Mouse (Mus musculus) cerebellum, postnatal 4 days (tissue): ENCODE measurements around the gene Ebf1.

Experiments
- DNase-seq, 2 experiments: peaks; one replicate each; pipeline ENCODE4 v3.0.0; 2022; ENCODE audit warnings: low spot score in 2 of 2, mixed read lengths in 1 of 2

The Ebf1 gene

GRCm38 (mm10) chr11:44738046-44738445 lies 120.9 kb downstream of the Ebf1 start:
- DNase-seq = no peak

GRCm38 (mm10) chr11:44738820-44739219 lies 121.7 kb downstream of the Ebf1 start:
- DNase-seq = peak in 1 of 2 experiments; percentile 27

DNA sequence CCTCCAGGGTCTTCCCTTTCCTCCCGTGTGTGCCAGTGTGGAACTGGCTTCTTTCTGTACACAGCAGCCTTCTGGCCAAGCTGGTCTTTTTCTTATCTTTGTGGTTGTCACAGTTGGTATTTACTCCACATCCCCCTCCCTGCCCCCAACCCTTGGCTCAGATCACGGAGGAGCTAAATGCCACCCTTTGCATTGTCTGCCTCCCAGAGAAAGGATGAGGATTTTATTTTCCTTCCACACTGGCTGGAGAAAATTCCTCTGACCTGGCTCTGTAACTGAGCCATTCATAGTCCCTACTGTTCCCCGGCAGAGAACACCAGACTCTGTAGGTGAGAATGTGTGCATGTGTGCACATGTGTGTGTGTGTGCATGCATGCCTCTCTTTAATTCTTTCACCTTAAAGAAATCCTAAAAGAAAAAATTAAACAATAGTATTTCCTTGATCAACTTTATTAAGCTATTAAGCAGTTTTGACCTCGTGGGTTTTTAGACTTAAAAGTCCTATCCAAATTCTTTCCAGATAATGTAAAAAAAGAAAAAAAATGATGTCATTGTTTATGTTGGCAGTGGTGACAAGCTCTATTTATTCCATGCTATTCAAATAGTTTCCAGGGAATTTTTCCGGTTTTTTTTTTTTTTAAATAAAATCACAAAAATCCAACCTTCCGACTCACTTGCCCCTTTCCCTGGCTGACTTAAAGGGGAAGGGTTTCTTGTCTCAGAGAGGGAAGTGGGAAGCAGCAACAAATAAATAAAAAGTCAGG lies 123.3 kb downstream of the Ebf1 start:
- peak in 1 of 2 experiments; percentile 10 for DNase-seq

DNA sequence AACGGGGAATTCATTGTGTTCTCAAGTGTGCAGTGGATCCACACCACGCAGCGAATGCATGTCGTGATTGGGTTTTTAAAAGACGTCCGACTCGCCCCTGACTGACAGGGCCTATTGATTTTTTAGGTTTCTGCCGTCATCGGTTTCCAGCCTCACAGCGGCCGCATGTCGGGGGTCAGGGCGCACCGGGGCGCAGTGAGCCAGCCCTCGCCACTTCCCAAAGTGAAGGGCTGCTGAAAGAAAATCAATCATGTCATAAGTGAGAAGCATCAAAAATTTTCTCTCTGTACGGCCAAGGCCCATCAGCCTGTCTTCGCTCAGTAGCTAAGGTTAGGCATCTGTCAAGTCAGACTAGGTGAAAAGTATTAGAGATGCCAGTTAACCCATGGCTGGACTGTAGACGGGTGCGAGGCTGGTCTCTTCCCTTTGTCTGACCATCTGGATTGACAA lies 124.0 kb downstream of the Ebf1 start:
- DNase-seq = peak in 1 of 2 experiments; percentile 5

GRCm38 (mm10) chr11:44744446-44744845 lies 127.3 kb downstream of the Ebf1 start:
- no peak for DNase-seq

GRCm38 (mm10) chr11:44745946-44746345 lies 128.8 kb downstream of the Ebf1 start:
- DNase-seq = no peak

DNA sequence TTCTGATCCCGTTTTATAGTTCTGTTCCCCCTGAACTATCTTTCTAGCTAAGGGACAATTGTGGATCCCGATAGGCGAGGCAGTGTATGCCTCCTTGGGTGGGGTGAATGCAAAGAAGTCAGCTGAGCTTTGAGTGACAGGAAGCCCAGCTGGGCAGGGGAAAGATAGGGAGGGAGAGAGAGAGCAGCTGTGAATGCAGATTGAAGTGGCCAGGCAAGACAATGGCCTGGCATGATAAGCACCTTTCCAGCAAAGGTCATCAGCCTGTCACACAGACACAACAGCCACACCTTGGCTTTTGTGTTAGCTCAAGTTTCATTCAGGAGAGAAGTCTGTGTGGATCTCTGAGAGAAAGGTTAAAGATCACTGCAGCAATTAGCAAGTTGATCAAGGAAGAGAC lies 129.6 kb downstream of the Ebf1 start:
- DNase-seq = no peak

GRCm38 (mm10) chr11:44749309-44749708 lies 132.2 kb downstream of the Ebf1 start:
- DNase-seq = no peak

DNA sequence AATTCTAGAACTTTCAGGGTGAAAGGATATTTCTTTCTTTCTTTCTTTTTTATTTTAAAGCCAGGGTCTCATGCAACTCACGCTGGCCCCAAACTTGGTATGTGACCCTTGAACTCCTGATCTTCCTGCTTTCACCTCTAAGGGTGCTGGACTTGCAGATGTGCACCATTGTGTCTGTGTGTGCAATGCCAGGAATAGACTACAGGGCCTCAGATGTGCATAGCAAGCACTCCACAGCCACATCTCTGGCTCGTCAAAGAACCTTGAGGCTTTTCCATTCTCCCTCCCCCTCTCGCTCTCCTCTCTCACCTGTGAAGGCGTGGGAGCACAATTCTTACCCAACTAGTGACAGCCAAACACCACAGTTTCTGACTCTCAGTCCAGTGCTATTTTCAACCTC lies 137.2 kb downstream of the Ebf1 start:
- no peak for DNase-seq

- DNase-seq = no peak
Measured at GRCm38 (mm10) chr11:44756321-44756720, 139.2 kb downstream of the Ebf1 start.

GRCm38 (mm10) chr11:44758857-44759256 lies 141.7 kb downstream of the Ebf1 start:
- DNase-seq = no peak

DNA sequence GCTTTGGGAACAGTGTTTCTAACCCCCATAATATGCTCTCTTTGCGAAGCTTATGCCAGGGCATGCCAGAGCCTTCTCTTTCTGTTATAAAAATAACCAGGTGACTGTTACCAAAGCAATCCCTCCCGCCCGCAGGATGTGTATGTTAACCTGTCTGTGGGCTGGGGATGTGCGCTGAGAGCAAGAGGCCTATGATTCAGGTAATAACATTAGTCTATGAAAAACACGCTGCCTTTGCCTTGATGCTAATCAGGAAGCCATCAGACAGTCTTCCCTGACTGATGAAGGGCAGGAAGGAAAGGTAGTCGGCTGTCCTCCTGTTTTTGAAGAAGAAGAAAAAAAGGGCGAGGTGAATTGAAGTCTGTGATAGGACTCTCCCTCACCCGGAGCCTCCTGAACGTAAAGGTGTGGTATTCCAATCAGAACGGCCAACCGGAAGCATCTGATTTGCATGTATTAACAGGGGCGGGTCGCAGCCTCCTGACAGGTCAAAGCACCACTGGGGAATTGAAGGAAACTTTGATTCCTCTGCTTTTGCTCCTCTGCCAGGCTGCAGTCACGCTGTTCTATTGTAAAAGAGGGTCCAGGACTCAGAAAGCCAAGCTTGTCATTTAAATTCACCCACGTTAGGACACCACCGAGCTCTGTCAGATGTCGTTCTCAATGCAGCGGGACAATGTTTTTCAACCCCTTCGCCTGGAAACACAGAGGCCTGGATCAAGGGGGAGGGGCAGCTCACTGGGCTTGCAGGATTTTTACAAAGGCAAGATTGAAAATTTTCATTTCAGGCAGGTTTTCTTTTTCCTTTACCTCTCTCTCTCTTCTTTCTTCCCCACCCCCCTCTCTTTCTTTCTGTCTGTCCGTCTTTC lies 144.2 kb downstream of the Ebf1 start:
- DNase-seq = no peak

DNA sequence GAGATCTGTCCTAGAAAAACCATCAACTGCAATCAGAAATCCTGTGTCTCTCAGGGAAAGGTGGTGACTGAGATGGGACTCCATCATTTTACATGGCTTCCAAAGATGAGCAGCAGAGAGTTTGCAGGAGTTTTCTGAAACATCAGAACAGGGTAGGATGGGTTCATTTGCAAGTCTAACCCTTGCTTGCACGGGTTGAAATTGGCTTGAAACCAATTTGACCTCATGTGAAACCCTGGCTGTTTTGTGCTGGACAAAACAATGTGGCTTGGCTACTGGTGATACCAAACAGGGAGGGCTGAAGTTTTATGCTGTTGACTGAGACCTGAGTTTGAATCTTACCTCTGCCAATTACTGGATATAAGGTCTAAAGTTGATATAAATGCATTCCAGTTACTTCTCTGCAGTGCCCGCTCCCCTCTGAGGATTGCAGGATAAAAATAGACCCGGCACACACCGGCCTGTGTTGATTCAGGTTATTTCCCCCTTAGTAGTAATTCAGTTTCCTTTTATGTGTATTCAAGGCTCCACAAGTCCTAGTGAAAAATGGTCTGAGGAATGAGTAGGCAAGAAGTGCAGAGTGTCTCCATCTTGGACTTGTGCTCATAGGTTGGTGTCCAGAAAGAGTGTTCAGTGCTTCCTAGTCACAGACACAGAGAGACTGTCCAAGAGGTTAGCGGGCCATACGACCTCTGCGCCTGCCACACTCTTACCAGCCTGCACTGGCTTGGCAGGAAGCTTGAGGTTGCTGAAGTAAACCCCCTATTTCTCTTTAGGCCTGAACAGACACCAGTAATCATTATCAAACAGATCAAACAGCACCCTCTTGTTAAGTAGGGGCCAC lies 147.1 kb downstream of the Ebf1 start:
- DNase-seq = no peak

GRCm38 (mm10) chr11:44764988-44765387 lies 147.9 kb downstream of the Ebf1 start:
- DNase-seq = no peak

GRCm38 (mm10) chr11:44766246-44766645 lies 149.1 kb downstream of the Ebf1 start:
- DNase-seq = no peak

GRCm38 (mm10) chr11:44767322-44767721 lies 150.2 kb downstream of the Ebf1 start:
- no peak for DNase-seq

- no peak for DNase-seq
Measured at GRCm38 (mm10) chr11:44768346-44768745, 151.2 kb downstream of the Ebf1 start.

DNA sequence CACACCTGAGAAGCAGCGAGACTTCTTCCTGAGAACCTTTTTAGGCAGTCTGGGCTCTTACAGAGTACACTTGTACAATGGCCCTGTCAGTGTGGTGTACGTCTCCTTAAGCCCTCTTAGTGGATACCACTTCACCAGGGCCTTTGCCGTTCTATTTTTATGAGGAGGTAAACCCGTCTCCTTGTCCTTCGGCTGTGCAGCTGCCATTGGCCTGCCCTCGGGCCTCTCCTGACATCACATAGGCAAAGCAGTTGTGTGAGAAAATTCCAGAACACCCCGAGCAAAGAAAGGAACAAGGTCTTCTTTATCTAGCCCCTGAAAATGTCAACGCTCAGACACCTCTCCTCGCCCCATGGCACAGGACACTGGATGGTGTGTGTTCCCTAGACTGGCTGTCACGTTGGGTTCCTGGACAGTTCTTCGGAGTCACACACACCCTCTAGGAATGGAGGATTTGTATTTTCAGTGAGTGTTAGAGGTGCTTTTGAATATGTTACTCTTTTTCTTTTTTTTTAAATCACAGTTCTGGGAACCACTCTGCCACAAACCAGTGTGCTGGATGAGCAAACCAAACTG lies 154.0 kb downstream of the Ebf1 start:
- no peak for DNase-seq

DNA sequence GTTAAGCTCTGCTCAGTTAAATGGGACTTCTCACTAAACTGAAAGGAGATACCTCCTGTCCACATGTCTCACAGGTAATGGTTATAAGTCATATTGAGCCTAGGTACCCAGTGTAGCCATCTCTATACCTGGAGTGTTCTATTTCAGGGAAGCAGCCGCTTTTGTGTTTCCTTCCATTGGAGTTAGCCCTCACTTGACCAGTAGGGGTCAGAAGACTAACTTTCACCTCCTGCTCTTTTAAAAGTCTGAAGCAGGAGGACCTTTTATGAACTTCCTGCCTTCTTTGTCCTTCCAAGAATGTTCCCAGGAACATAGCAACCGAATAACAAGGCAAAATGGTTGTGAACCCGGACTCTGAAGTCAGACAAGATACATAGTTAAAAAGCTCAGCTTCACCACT lies 157.3 kb downstream of the Ebf1 start:
- no peak for DNase-seq

GRCm38 (mm10) chr11:44775549-44775948 lies 158.4 kb downstream of the Ebf1 start:
- no peak for DNase-seq

DNA sequence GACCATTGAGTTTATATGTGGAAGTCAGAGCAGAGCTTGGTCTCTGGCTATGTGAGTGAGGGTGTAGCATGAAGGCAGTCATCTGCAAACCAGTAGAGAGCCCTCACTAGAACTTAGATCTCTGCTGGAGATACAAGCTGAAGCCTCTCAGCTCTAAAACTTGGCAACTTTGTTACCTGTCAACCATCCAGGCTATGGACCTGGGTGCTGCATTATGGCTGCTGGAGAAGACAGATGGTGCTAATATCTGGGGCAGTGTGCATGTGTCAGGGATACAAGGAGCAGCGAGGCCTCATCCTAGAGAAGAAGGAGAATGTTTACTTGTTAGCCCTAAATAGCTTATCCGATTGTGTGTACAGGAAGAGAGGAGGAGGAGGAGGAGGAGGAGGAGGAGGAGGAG lies 159.4 kb downstream of the Ebf1 start:
- DNase-seq = no peak
